Mouse (Mus musculus) megakaryocyte progenitor cell, adult 5-6 weeks (primary cell): Measurements from ENCODE around the gene Wwox. TPM values are rescaled to one million over a fixed set of nuclear protein-coding genes. Genes with fewer than 3 reads are reported as not detected.

Experiments used
- ATAC-seq: replicated peaks from 2 replicates; pipeline ENCODE4 v1.8.0; 2016; ENCODE audit warnings: mild to moderate bottlenecking, moderate TSS enrichment, inconsistent platforms; ENCODE audit not compliant: poor library complexity
- total RNA-seq, 2 experiments: library from RNA; stranded (forward) in 1 of 2; stranded (reverse) in 1 of 2; fragments of 157-497, 149-512 nt in 1 of 2; fragments of 200-1000 nt in 1 of 2; gene quantifications; 2 replicates each; pipeline versions ENCODE4 v1.2.3 to v1.2.4; 2015 to 2017

The Wwox gene
- total RNA-seq, 2 experiments from 2014 or later = 11.2 to 11.3 TPM

- ATAC-seq = peak; percentile 50
Measured at GRCm38 (mm10) chr8:114881891-114882401, 442.5 kb downstream of the Wwox start.

DNA sequence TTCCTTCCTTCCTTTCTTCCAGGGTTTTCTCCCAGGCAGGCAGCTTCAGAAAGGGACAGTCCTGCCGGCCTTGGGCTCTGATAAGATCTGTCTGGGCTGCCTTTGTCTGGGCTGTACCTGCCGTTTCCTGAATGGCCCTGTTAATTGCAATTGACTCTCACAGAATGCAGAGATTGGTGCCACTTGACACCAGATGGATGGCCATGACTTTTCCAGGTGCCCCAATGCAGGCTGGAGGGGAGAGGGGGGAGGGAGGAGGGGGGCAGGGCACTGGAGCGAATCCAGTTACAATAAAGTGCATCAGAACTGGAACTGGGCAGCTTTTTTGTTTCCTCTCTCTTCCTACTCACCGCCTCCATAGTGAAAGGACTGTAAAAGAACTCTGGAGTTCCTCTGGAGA lies 443.0 kb downstream of the Wwox start:
- ATAC-seq = no peak

GRCm38 (mm10) chr8:114882936-114883606 lies 443.6 kb downstream of the Wwox start:
- ATAC-seq = no peak

DNA sequence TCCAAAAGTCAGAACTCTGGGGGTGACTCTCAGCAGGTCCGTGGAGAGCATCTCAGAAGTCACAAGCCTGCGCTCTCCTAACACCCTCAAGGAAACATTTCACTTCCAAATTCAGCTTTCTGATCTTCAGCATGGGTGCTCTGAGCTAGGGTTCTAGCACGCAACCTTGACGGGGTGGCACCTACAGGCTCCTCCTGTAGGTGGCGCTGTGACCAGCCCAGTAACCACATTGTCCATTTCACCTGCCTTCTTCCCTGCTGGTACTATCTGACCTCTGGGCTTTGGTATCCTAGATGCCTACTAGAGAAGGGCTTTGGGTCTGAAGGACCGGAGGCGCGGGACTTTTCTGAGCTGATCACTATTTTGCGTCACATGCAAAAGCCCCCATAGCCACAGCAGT lies 444.5 kb downstream of the Wwox start:
- ATAC-seq = no peak

- no peak for ATAC-seq
Measured at GRCm38 (mm10) chr8:114885026-114885592, 445.7 kb downstream of the Wwox start.

GRCm38 (mm10) chr8:114888388-114888787 lies 448.9 kb downstream of the Wwox start:
- ATAC-seq = no peak

GRCm38 (mm10) chr8:114889578-114890374 lies 450.3 kb downstream of the Wwox start:
- no peak for ATAC-seq

- no peak for ATAC-seq
Measured at GRCm38 (mm10) chr8:114890478-114890877, 451.0 kb downstream of the Wwox start.

DNA sequence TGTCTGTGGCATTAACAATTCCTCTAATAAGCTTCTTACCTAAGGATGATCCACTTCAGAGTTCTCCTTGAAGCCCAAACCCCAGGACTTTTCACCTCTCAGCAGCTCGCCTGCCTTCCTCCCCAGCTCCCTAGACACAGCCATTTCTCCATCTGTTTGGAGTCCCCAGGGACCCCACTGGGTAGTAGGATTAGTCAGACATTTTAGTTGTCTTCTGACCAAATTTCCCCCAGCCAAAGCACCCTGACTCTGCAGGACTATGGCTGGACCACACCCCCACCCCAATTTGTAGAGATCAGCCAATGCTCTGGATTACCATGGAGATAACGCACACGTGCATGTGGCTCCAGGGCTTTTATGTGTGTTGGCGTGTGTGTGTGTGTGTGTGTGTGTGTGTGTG lies 451.8 kb downstream of the Wwox start:
- ATAC-seq = no peak

- no peak for ATAC-seq
Measured at GRCm38 (mm10) chr8:114897432-114897831, 458.0 kb downstream of the Wwox start.

DNA sequence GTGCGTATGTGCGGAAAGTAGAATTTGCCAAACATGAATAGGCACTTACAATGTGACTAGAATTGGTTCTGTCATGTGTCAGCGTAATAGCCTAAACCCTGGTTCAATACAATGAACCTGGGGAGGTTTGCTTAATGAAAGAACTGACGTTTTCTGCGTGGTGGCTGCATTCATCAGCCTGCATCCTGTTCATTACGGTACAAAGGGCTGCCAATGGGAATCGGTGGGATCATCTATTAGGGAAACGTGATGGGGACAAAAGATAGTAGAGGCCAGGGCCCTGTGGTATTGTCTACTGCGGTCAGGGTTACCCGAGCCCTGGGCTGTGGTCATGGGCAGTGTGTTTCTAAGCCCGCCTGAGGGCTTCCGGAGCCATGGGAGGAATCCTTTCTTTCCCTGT lies 459.7 kb downstream of the Wwox start:
- ATAC-seq = no peak

- ATAC-seq = no peak
Measured at GRCm38 (mm10) chr8:114902584-114902983, 463.1 kb downstream of the Wwox start.

- ATAC-seq = peak; percentile 20; the same call in 1 of the 2 replicates
Measured at GRCm38 (mm10) chr8:114908086-114908485, 468.6 kb downstream of the Wwox start.

- 0 out of 2 replicates have a peak, but pooled peaks have one; percentile 23 for ATAC-seq
Measured at GRCm38 (mm10) chr8:114908589-114908988, 469.1 kb downstream of the Wwox start.

- ATAC-seq = no peak
Measured at GRCm38 (mm10) chr8:114909146-114909545, 469.7 kb downstream of the Wwox start.

GRCm38 (mm10) chr8:114911031-114911580 lies 471.7 kb downstream of the Wwox start:
- ATAC-seq = no peak

GRCm38 (mm10) chr8:114923629-114924028 lies 484.2 kb downstream of the Wwox start:
- ATAC-seq = no peak

DNA sequence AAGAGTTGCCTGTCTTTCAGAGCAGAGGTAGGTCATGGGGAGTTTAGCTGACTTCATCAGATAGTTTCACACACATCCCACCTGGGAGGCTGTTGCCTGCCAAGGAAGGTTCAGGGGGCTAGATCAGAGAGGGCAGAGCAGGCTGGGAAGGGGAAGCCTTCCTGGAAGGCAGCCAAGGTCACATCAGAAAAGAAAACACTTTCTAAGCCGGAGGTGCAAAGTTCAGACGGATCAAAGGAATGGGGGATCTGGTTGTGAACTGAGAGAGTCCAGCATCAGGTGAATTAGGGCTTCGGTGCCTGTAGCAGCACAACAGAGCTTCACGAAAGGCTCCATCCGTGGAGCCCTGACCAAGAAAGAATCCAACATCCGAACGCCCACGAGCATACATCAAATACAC lies 488.0 kb downstream of the Wwox start:
- ATAC-seq = no peak

- 0 out of 2 replicates have a peak, but pooled peaks have one; percentile 34 for ATAC-seq
Measured at GRCm38 (mm10) chr8:114927917-114928316, 488.5 kb downstream of the Wwox start.

- no peak for ATAC-seq
Measured at GRCm38 (mm10) chr8:114929597-114929996, 490.1 kb downstream of the Wwox start.

GRCm38 (mm10) chr8:114932071-114932630 lies 492.7 kb downstream of the Wwox start:
- ATAC-seq = no peak
